Mouse (Mus musculus): ENCODE measurements at regions not wholly inside any gene's neighbourhood (a gene's known extent, or its start where the extent isn't known, plus 50 kb on each side); places are given as distances from the start of the nearest gene placed in this dataset.

DNA sequence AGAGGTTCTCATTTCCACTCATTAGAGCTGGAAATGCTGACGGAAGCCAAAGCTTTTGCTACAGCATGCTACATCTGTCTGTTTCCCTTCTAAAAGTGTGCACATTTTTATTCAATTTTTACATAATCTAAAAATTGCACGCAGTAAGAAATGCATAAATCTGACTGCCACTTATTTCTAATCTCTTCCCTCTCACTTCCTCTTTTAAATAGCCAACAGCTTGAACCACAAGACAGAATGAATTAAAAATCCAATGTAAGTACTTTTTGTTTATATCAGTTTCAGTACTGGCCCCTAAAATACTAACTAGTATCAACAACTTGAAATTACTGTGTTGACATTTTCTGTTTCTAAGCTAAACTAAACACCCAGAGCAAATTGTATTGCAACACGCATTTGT, 361.3 kb upstream of the Nt5c1b start:
- TF ChIP-seq EP300 (IDR thresholded peaks at IDR 0.05; ENCODE audit: low read depth): no peak
- TF ChIP-seq CTCF (IDR thresholded peaks at IDR 0.05; ENCODE audit: low read depth): no peak

Measured in heart, postnatal 0 days (tissue).